Mouse (Mus musculus) forebrain, embryonic 14.5 days (tissue): ENCODE data around the gene Rabgap1l. TPM values are rescaled to one million over a fixed set of nuclear protein-coding genes. Genes with fewer than 3 reads are reported as not detected.

Experiments
- ATAC-seq: fragments of 200-750 bp; cut with Nextera tagmentation; 2 replicates; pipeline ENCODE4 v1.8.0; 2017; ENCODE audit warnings: mild to moderate bottlenecking, moderate library complexity
- DNase-seq: peaks from one replicate; pipeline ENCODE4 v3.0.0-alpha.2; 2015; ENCODE audit warnings: low spot score
- H3K27ac ChIP-seq: fragments of 300-500 bp; sonication (generic); 2 replicates; pipeline ENCODE4 v1.5.1; 2014; ENCODE audit warnings: low read depth, mild to moderate bottlenecking, control low read depth, low read length, moderate library complexity
- H3K27me3 ChIP-seq: fragments of 300-500 bp; sonication (generic); replicated peaks from 2 replicates; pipeline ENCODE4 v1.6.1; 2014; ENCODE audit warnings: low read length, control low read depth, mixed read lengths; ENCODE audit not compliant: control insufficient read depth, insufficient read depth
- H3K36me3 ChIP-seq: fragments of 300-500 bp; sonication (generic); 2 replicates; pipeline ENCODE4 v1.6.1; 2014; ENCODE audit warnings: low read length, control low read depth; ENCODE audit not compliant: control insufficient read depth, insufficient read depth
- H3K4me1 ChIP-seq: fragments of 300-500 bp; sonication (generic); 2 replicates; pipeline ENCODE4 v1.6.1; 2014; ENCODE audit warnings: antibody characterized with exemption, low read length, control low read depth; ENCODE audit not compliant: control insufficient read depth, insufficient read depth
- H3K4me2 ChIP-seq: fragments of 300-500 bp; sonication (generic); 2 replicates; pipeline ENCODE4 v1.6.1; 2014; ENCODE audit warnings: mild to moderate bottlenecking, control low read depth, low read length
- H3K4me3 ChIP-seq: fragments of 300-500 bp; sonication (generic); 2 replicates; pipeline ENCODE4 v1.5.1; 2014; ENCODE audit warnings: low read depth, low read length, control low read depth
- H3K9ac ChIP-seq: fragments of 300-500 bp; sonication (generic); 2 replicates; pipeline ENCODE4 v1.6.1; 2014; ENCODE audit warnings: mild to moderate bottlenecking, low read length, control low read depth, moderate library complexity
- H3K9me3 ChIP-seq: fragments of 300-500 bp; sonication (generic); replicated peaks from 2 replicates; pipeline ENCODE4 v1.6.1; 2016; ENCODE audit warnings: low read length, control low read depth, mixed read lengths; ENCODE audit not compliant: control insufficient read depth
- WGBS: fragments of 180-500 bp; shearing (Covaris S2); extraction: QIAGEN DNeasy Blood & Tissue Kit; methylation state at CpG from one replicate; pipeline ENCODE4 v1.1.7; 2014; 5-methylcytosine and 5-hydroxymethylcytosine counted together
- microRNA counts: library from miRNA; unstranded; fragments of <30 nt; microRNA quantifications from one replicate; lab custom pipeline; 2016
- microRNA-seq: library from miRNA; unstranded; fragments of <30 nt; microRNA quantifications from one replicate; pipeline ENCODE4, GENCODE M21; 2016
- polyA plus RNA-seq: library from polyadenylated mRNA; unstranded; fragments of >200 nt; fragmentation: Nextera tagmentation; extraction: Ambion mirVana; gene quantifications from 2 replicates; pipeline ENCODE4 v1.2.1, GENCODE M21; 2014

Rabgap1l gene
- polyA plus RNA-seq, 1 experiment from 2014 or later: 25.6 TPM

DNA sequence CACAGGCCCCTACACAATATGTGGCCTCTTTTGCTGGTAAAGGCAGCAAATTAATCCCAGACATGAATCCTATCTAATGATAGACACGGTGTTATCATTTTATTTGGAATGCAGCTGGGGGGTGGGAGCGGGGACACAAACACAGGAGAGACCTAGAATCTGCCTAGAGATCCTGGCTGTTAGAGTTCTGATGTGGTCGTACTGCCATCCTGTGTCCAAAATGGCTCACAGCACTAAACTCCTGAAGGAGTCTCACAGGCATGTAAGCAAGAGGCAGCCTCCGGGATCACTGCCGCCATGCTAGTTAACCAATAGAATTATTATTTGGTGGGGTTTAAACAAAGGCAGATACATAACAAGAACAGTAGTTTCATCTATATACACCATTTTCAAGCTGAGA lies 608.5 kb downstream of the Rabgap1l start:
- Histone ChIP-seq H3K27me3 (no peaks in the 10 kb centered on the region), H3K9ac (no peak overlapping the region), H3K4me1 (no peaks in the 10 kb centered on the region), H3K36me3 (no peaks in the 10 kb centered on the region), H3K4me3 (no peak overlapping the region), H3K9me3 (no peaks in the 10 kb centered on the region), H3K27ac (no peak overlapping the region), H3K4me2 (no peak overlapping the region)
- peak; percentile 88 for ATAC-seq
- 20% methylated on average over 5 of the region's 5 CpGs for WGBS
- DNase-seq: peak; percentile 81

DNA sequence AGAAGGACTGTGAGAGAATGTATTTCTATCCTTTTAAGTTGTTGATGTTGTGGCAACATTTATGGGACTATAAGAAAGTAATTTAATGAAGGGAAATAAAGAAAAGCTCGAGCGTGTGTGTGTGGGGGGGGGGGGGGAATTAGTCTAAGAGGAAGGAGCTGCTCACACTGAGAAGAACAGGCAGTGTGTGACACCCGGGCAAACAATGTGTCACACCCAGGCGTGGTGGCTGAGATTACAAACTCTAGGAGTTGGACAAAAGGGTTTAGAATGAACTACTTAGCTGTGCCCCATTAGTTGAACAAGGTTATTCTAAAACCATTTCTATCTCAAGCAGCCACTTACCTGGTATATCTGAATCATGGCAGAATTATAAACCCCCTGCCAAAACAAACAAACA lies 611.8 kb downstream of the Rabgap1l start:
- no peak overlapping the region for H3K9ac ChIP-seq
- ATAC-seq: no peak
- DNase-seq: no peak
- no peak overlapping the region for H3K4me3 ChIP-seq
- no peaks in the 10 kb centered on the region for H3K9me3 ChIP-seq
- H3K27ac ChIP-seq: no peak overlapping the region
- no peaks in the 10 kb centered on the region for H3K36me3 ChIP-seq
- 73% methylated on average over 4 of the region's 4 CpGs for WGBS
- H3K27me3 ChIP-seq: no peaks in the 10 kb centered on the region
- H3K4me1 ChIP-seq: no peaks in the 10 kb centered on the region
- H3K4me2 ChIP-seq: no peak overlapping the region

DNA sequence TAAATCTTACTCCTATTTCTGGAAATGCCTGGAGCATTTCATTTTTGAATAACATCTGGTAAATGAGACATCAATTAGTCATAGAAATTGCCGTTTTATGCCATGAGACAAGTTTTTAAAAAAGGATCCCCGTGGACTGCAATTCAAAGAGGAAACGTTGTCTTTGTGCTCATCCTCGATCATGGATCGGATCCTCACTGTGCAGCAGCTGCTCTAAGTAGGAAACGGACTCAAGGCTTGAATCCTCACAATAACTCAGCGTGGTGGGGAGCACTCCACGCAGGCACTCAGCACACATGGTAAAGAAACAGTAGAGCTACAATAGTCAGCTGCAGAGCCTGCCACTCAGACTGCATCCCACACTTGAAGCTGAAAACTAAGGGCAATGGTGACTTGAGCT lies 616.1 kb downstream of the Rabgap1l start:
- Histone ChIP-seq H3K4me2 (no peak overlapping the region), H3K36me3 (no peaks in the 10 kb centered on the region), H3K27ac (no peak overlapping the region), H3K4me1 (no peaks in the 10 kb centered on the region), H3K27me3 (no peaks in the 10 kb centered on the region), H3K4me3 (no peak overlapping the region), H3K9ac (no peak overlapping the region), H3K9me3 (no peaks in the 10 kb centered on the region)
- DNase-seq (no peak), ATAC-seq (no peak)
- 71% methylated on average over 8 of the region's 8 CpGs for WGBS

MicroRNA genes within 50 kb of the gene (microRNA counts, 519-probe panel; counts per million panel counts)
- microRNA mmu-miR-1927 (lab: Ali Mortazavi, UCI): not detected

Small RNA genes lying within 50 kb of the gene (microRNA-seq; reads per million reads assigned to microRNA genes)
- gene Mir1927: 4.6 reads per million, percentile 24 among the genes with 10 or more reads in this experiment

Other genes with a start within 250 kb of the Rabgap1l start
- 7.1 and 10.4 TPM in 2 replicates for gene Rc3h1, start 113.2 kb upstream of the Rabgap1l start, polyA plus RNA-seq
- gene Serpinc1, start 185.4 kb upstream of the Rabgap1l start, polyA plus RNA-seq: 1.1 and 1.9 TPM in 2 replicates
- gene Zbtb37, start 241.6 kb upstream of the Rabgap1l start, polyA plus RNA-seq: 10.5 and 17.8 TPM in 2 replicates